Mouse (Mus musculus) left cerebral cortex, postnatal 14 days (tissue): ENCODE measurements around the gene Mrps11. TPM values are rescaled to one million over a fixed set of nuclear protein-coding genes. Genes with fewer than 3 reads are reported as not detected.

Experiments used
- DNase-seq, 2 experiments: peaks; one replicate each; pipeline ENCODE4 v3.0.0; 2021 to 2022; ENCODE audit warnings: low spot score in 2 of 2, mixed read lengths in 1 of 2
- intact Hi-C: fragments of 180-260 bp; cut with DNase I; formaldehyde crosslinking; loops from one replicate; pipeline ENCODE4 v1.15.1; 2025
- total RNA-seq, 2 experiments: library from RNA; stranded (reverse); gene quantifications; 2 replicates each; pipeline ENCODE4 v1.2.3; 2021

Mrps11 gene
- total RNA-seq, 2 experiments from 2014 or later: 39.3 to 39.9 TPM

GRCm38 (mm10) chr7:78787793-78788380 lies 5.0 kb downstream of the Mrps11 start:
- peak; percentile 55 to 62 for DNase-seq
- intact Hi-C loops: loop anchor here (10.0 kb wide), 1 partner anchor 297 kb away; no protein-coding TSS in a partner anchor

DNA sequence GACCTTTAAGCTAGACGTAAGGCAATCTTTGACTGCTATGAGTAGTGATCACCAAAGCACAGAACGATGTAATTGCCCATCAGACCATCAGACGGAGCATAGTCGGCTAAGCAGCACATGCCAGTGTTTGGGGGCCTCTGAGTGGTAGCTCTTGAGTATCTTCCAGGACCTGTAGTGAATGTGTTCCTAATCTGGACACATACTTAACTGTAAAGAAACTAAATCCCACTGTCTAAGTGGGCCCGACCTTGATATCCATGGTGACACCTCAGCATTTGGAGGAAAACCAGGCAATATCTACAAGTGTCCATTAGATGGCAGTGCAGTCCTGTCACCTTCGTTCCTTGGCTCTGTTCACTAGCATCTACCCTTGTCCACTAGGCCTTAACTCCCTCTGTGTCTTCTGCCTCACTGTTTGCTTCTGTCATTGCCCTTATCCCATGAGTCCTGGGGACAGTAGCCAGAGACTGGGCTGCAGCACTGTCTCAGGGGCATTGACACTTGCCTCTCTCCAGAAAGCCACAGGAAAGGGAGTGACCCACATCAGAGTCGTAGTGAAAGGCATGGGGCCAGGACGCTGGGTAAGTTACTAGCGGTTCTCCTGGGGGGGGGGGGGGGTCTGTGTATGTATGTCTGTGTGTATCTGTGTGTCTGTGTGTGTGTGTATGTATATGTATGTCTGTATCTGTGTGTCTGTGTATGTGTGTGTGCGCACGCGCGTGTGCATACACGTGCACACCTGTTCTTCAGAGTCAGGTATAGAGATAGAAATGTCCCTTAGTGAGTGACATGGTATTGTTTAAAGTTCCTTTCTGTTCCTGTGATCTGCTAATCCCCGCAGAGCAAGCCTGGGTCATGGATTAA lies 8.7 kb downstream of the Mrps11 start:
- peak; percentile 70 to 81 for DNase-seq
- intact Hi-C loops: loop anchor here (1.0 kb wide), 1 partner anchor 99 kb away; no protein-coding TSS in a partner anchor

GRCm38 (mm10) chr7:78793895-78794570 lies 11.1 kb downstream of the Mrps11 start:
- intact Hi-C loops: no loop called here
- DNase-seq: no peak

GRCm38 (mm10) chr7:78794571-78795092 lies 11.7 kb downstream of the Mrps11 start:
- intact Hi-C loops: loop anchor here (5.0 kb wide), 1 partner anchor 53 kb away; the partner anchor contains the start of gene Det1
- no peak for DNase-seq

DNA sequence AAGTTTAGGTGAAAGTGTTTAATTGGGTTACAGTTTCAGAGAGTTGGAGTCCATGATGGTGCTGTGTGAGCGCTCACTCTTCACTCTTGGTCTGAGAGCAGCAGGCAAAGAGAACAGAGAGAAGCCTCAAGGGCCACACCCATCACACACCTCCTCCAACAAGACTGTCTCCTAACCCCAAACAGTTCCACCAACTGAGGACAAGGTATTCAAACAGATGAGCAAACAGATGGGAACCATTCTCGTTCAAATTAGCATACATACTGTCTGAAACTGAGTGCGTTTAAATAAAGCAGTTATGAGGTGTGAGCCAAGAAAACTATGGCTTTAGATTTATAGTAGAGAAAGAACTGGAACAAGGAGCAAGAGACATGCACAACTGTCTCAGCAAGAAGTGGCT lies 13.7 kb downstream of the Mrps11 start:
- intact Hi-C loops: loop anchor here (5.0 kb wide), 1 partner anchor 51 kb away; the partner anchor contains the start of gene Det1
- DNase-seq: peak; percentile 32 to 58

- intact Hi-C loops: loop anchor here (5.0 kb wide), 1 partner anchor 49 kb away; the partner anchor contains the start of gene Det1
- DNase-seq: peak; percentile 74 to 89
Measured at GRCm38 (mm10) chr7:78797843-78798455, 15.0 kb downstream of the Mrps11 start.

GRCm38 (mm10) chr7:78799730-78800496 lies 17.0 kb downstream of the Mrps11 start:
- no peak for DNase-seq
- intact Hi-C loops: loop anchor here (5.0 kb wide), 1 partner anchor 47 kb away; the partner anchor contains the start of gene Det1

GRCm38 (mm10) chr7:78803841-78804240 lies 20.9 kb downstream of the Mrps11 start:
- DNase-seq: no peak
- intact Hi-C loops: no loop called here

GRCm38 (mm10) chr7:78807192-78807591 lies 24.3 kb downstream of the Mrps11 start:
- DNase-seq: no peak
- intact Hi-C loops: no loop called here

- intact Hi-C loops: no loop called here
- DNase-seq: no peak
Measured at GRCm38 (mm10) chr7:78813791-78814190, 30.9 kb downstream of the Mrps11 start.

- DNase-seq: no peak
- intact Hi-C loops: no loop called here
Measured at GRCm38 (mm10) chr7:78814766-78815165, 31.8 kb downstream of the Mrps11 start.

GRCm38 (mm10) chr7:78818336-78818735 lies 35.4 kb downstream of the Mrps11 start:
- intact Hi-C loops: no loop called here
- DNase-seq: no peak

- peak in 1 of 2 experiments; percentile 38 for DNase-seq
- intact Hi-C loops: no loop called here
Measured at GRCm38 (mm10) chr7:78826682-78827385, 43.9 kb downstream of the Mrps11 start.

- no peak for DNase-seq
- intact Hi-C loops: no loop called here
Measured at GRCm38 (mm10) chr7:78827749-78828362, 44.9 kb downstream of the Mrps11 start.

DNA sequence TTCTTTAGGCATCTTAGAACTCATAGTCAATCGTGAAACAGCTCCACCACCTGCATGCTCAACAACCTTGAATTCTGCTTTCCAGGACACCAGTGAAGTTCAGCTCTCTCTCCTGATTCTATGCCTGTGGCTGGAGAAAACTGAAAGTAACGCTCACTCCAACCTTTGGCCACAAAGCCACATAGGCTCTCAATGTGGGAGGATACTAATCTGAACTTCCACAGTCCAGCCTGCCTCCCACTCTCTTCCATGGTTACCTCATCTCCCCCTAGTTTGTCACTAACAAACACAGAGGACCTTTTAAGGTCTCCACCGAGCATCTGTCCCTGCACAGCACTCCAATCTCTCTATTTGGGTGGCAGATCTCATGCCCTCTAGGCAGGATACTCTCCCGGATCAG lies 52.7 kb downstream of the Mrps11 start:
- no peak for DNase-seq
- intact Hi-C loops: no loop called here

DNA sequence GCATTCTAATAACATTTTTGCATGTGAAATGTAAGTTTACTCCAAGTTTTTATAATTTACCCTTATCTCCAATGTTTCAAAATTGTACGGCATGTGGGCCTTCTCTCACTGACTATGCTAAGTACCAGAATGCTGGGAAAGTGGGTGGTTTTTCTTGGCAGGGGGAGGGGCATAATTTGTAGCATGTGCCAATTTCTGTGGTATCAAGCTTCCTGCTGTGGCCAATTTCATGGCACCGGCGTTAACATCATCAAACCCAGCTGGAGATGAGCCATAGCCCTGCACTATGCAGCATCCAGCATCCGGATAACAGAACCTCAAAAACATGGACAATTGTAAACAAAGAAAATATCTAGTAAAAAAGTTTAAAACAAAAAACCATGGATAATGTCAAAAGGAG lies 54.3 kb downstream of the Mrps11 start:
- DNase-seq: no peak
- intact Hi-C loops: no loop called here

GRCm38 (mm10) chr7:78841601-78842000 lies 58.7 kb downstream of the Mrps11 start:
- DNase-seq: no peak
- intact Hi-C loops: no loop called here
